Mouse (Mus musculus) lung, postnatal 0 days (tissue): Measurements from ENCODE around the gene Tnfrsf12a.
A peak's percentile ranks its signal among the peaks of the same experiment; 100 is the strongest.

Experiments used
- CTCF ChIP-seq: IDR thresholded peaks from 2 replicates; pipeline ENCODE4 v1.5.1; 2016; ENCODE audit warnings: antibody characterized with exemption, mild to moderate bottlenecking
- EP300 ChIP-seq: IDR thresholded peaks from 2 replicates; pipeline ENCODE4 v1.6.1; 2016; ENCODE audit warnings: antibody characterized with exemption, mild to moderate bottlenecking, control low read depth

- no peak for TF ChIP-seq EP300
- TF ChIP-seq CTCF, result peak; percentile 89
These were observed 17.0 kb downstream of the Tnfrsf12a start, which contains the start of gene Bicdl2 for GRCm38 (mm10) chr17:23660117-23660875.
